Mouse (Mus musculus) ovary, adult 10 weeks (tissue): ENCODE results near the gene Gm7735. TPM values are rescaled to one million over a fixed set of nuclear protein-coding genes. Genes with fewer than 3 reads are reported as not detected.

Experiments used
- polyA plus RNA-seq: library from polyadenylated mRNA; stranded (reverse); fragments of 350-450 nt; fragmentation: Illumina TruSeq; extraction: RNeasy Lipid Tissue Mini Kit (QIAGEN cat#74804); gene quantifications from one replicate; pipeline ENCODE4 v1.2.3, GENCODE M21; 2014

The Gm7735 gene
- not detected for polyA plus RNA-seq

DNA sequence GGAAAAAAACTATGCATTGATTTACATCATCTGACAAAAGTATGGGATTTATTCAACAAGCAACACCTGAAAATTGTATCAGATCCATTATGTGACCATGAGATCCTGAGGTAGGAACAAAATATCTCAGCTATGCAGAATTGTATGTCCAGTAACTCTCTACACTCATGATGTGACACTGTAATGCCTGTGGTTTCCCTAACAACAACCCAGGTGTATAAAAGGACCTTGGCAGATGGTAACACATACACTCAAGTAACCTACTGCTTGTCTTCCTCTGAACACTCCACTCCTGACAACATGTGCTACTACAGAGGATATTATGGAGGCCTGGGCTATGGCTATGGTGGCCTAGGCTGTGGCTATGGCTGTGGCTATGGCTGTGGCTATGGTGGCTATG, at the start of gene Gm7735:
Gm7735 (plus strand) TSS at position 301 of the 400 bp plus-strand sequence.

DNA sequence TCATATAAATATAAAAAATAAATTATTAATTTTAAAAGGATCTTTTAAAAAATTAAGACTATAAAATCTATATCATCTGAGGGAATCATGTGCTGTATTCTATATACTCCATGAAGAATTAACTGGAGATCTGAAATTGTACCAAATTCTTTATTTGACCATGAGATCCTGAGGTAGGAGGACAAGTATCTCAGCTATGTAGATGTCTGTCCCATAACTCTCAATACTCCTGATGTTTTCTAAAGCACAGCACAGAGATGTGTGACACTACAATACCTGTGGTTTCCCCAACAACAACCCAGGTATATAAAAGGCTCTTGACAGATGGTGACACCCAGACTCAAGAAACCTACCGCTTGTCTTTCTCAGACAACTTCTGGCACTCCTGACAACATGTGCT, 28.7 kb upstream of the Gm7735 start, which contains the start of gene Gm6358:
Gm6358 (plus strand) TSS at position 301 of the 400 bp plus-strand sequence.

DNA sequence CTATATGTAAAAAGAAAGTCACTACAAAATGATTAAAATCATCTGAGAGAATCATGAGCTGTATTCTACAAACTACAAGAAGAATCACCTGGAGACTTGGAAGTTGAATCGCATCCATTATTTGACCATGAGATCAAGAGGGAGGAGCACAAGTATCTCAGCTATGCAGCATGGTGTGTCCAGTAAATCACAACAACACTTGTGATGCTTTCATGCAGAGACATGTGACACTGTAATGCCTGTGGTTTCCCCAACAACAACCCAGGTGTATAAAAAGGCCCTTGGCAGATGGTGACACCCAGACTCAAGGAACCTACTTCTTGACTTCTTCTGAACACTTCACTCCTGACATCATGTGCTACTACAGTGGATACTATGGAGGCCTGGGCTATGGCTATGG, 18.5 kb upstream of the Gm7735 start, which contains the start of gene Gm10061:
Gm10061 (plus strand) TSS at position 301 of the 400 bp plus-strand sequence.

DNA sequence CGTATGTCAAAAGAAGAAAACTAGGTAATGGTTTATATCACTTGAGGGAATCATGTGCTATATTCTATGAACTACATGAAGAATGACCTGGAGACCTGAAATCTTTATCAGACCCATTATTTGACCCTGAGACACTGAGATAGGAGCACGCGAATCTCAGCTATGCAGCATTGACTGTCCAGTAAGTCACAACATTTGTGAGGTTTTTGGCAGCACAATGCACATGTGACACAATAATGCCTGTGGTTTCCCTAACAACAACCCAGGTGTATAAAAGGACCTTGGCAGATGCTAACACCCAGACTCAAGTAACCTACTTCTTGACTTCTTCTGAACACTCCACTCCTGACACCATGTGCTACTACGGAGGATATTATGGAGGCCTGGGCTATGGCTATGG, 11.6 kb upstream of the Gm7735 start, which contains the start of gene Gm9789:
Gm9789 (plus strand) TSS at position 301 of the 400 bp plus-strand sequence.

DNA sequence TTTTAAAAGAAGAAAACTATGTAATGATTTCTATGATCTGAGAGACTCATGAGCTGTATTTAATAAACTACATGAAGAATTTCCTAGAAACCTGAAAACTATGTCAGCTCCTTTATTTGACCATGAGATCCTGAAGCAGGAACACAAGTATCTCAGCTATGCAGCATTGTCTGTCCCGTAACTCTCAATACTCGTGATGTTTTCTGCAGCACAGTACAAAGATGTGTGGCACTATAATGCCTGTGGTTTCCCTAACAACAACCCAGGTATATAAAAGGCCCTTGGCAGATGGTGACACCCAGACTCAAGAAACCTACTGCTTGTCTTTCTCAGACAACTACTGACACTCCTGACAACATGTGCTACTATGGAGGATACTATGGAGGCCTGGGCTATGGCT, 5.1 kb downstream of the Gm7735 start, which contains the start of gene 1110057P08Rik:
1110057P08Rik (plus strand) TSS at position 301 of the 400 bp plus-strand sequence.

DNA sequence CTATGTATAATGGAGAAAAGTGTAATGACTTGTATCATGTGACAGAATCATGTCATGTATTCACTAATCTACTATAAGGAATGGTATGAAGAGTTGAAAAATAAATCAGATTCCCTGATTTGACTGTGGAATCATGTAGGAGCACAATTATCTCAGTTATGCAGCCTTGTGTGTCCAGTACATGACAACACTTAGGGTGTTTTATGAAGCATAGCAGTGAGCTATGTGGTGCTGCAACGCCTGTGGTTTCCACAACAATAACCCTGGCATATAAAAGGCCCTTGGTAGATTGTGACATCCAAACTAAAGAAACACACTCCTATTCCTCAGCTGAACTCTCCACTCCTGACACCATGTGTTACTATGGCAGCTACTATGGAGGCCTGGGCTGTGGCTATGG, 36.3 kb downstream of the Gm7735 start, which contains the start of gene Krtap20-2:
Krtap20-2 (plus strand) TSS at position 301 of the 400 bp plus-strand sequence.

Other genes starting within 250 kb of the Gm7735 start
- gene Krtap19-9b, start 237.2 kb upstream of the Gm7735 start, polyA plus RNA-seq, result not detected
- gene Krtap16-3, start 206.6 kb upstream of the Gm7735 start, polyA plus RNA-seq, result not detected
- gene Krtap22-2, start 158.7 kb upstream of the Gm7735 start, polyA plus RNA-seq, result not detected
- gene Gm10229, start 154.2 kb upstream of the Gm7735 start, polyA plus RNA-seq, result not detected
- not detected for gene Krtap6-1, start 137.8 kb upstream of the Gm7735 start, polyA plus RNA-seq
- gene Gm10228, start 128.0 kb upstream of the Gm7735 start, polyA plus RNA-seq, result not detected
- not detected for gene Krtap6-5, start 121.6 kb upstream of the Gm7735 start, polyA plus RNA-seq
- not detected for gene 1110025L11Rik, start 105.5 kb upstream of the Gm7735 start, polyA plus RNA-seq
- gene Krtap6-3, start 85.5 kb upstream of the Gm7735 start, polyA plus RNA-seq, result not detected
- not detected for gene Gm6358, start 28.6 kb upstream of the Gm7735 start, polyA plus RNA-seq
- not detected for gene Gm10061, start 18.4 kb upstream of the Gm7735 start, polyA plus RNA-seq
- not detected for gene Gm9789, start 11.5 kb upstream of the Gm7735 start, polyA plus RNA-seq
- gene 1110057P08Rik, start 5.2 kb downstream of the Gm7735 start, polyA plus RNA-seq, result not detected
- not detected for gene Krtap20-2, start 36.4 kb downstream of the Gm7735 start, polyA plus RNA-seq
- not detected for gene Krtap21-1, start 234.4 kb downstream of the Gm7735 start, polyA plus RNA-seq